Mouse (Mus musculus): ENCODE results near the gene Noc4l.
A peak's percentile ranks its signal among the peaks of the same experiment; 100 is the strongest.

The Noc4l gene

GRCm38 (mm10) chr5:110652719-110653648 lies at the start of gene Noc4l, which contains the start of gene Ddx51:
Gene Noc4l (minus strand): TSS chr5:110653417.
Gene Ddx51 (plus strand): TSS chr5:110653451.
- peak; percentile 96 to 97 for DNase-seq

GRCm38 (mm10) chr5:110698617-110699016 lies 45.4 kb upstream of the Noc4l start:
- no peak for DNase-seq

GRCm38 (mm10) chr5:110682041-110682440 lies 28.8 kb upstream of the Noc4l start:
- no peak for DNase-seq

- DNase-seq, result no peak
These were observed 12.4 kb upstream of the Noc4l start for GRCm38 (mm10) chr5:110665486-110666121.

- no peak for DNase-seq
These were observed 11.6 kb upstream of the Noc4l start for GRCm38 (mm10) chr5:110664750-110665269.

DNA sequence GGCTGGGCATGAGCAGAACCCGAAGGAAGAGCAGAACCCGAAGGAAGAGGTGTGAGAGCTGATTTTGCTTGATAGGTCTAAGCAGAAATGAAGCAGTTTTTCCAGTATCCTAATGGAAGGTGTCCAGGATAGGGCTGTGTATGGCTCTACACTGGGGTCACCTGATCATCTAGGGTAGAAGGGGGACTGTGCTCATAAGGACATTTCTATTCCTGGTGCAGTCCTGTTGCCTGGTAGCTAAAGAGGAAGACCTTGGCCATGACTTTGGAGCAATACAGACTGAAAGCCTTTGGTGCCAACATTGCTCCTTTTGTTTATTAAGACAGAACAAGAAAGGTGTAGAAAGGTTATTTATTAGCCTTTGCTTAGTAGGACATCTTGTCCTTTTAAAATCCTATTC lies 10.8 kb upstream of the Noc4l start:
- DNase-seq, result no peak

DNA sequence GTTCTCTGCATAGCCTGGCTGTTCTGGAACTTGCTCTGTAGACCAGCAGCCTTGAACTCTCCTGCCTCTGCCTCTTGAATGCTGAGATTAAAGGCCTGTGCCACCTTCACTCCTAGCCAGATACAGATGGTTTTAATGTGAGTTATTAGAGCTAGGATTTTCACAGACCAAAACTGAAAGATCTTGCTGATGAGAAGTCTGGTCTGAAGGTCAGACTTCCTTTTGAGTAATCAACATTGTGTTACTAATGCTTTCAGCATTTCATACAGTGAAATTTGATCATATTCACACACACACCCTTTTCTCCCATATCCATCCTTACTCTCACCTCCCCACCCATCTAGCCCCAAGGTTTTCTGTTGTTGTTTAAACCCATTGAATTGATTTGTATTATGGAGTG lies 6.5 kb upstream of the Noc4l start:
- DNase-seq, result no peak

DNA sequence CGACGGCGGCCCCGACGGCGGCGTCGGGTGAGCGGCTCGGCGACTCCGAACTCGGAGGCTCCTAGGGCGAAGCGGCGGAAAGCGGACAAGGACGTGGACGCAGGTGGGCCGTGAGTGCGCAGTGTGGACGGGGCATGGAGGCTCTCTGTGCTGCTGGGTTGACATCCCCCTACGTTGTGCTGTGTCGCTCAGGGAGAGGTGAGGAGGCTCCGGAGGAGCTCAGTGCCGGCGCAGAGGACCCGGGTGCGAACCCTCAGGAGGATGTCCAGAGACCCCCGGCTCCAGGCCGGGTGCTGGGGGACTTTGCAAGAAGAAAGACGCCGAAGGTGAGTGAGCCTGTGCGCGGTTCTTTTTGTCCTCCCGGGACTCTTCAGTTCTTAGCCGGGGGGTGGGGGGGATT lies 469 bp upstream of the Noc4l start:
- no peak for DNase-seq

DNA sequence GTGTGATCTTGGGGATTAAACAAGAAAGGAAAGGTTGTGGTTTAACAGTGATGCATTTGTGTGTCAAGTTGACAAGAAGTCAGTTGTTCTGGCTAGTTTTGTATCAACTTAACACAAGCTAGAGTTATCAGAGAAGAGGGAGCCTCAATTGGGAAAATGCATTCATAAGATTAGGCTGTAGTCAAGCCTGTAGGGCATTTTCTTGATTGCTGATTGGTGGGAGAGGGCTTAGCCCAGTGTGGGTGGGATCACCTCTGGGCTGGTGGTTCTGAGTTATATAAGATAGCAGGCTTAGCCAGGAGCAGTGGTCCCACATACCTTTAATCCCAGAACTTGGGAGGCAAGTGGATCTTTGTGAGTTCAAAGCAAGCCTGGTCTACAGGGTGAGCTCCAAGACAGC lies 6.8 kb downstream of the Noc4l start:
- no peak for DNase-seq

- DNase-seq, result peak; percentile 68 to 74
These were observed 13.8 kb downstream of the Noc4l start for GRCm38 (mm10) chr5:110639459-110639858.

- no peak for DNase-seq
These were observed 14.7 kb downstream of the Noc4l start for GRCm38 (mm10) chr5:110638306-110639074.

DNA sequence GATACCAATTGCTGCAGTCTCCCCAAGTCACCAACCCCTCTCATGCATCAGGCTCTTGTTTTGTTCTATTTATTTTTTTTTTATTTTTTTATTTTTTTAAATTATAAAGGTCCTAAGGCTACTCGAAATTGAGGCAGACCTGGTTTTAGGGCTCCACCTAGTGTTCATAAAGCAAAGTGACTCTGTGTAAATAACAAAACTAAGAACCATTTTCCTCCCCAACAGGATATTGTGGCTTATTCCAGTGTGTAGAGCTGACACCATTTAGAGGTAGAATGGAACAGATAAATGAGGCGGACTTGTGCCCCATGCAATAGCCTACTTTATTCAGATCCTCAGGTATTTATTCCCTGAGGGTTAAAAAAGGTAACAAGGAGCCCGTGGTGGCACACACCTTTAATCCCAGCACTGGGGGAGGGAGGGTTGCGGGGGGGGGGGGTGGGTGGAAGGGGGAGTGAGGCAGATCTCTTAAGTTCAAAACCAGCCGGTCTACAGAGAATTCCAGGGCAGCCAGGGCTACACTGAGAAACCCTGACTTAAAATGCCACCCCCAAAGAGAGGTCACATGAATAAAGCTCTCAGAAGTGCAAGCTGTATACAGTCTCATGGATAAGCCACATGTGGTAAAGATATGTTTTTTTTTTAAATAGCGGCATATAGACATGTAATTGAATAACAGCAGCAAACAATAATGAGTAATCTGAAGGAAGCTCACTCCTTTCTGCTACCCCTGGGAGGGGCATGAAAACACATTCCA lies 17.1 kb downstream of the Noc4l start:
- DNase-seq, result peak in 1 of 2 experiments; percentile 28

DNA sequence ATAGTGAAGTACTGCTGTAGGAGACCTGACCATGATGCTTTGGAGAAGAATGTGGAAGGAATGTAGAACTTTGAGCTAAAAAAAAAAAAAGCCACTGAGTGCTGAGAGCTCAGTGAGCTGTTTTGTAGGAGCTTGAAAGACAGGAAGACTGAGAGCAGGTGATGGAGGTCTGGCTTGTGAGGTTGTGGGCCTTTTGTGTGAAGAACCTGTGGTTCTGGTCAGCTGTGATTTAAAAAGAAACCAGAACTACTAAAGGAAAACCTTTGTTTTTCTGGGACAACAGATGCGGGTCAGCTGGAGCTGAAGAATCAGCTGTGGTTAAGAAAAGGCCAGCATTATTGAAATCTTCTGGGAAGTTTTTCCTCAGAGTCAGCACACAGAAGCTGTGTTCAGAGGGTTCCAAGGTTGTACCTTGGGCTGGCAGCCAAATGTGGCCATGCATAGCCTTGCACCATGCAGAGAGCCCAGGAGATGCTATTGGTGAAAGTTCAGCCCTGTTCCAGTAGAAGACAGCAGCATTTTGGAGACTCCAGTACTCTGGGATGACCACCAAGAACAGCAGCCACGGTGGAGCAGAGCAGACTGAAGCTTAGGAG lies 23.6 kb downstream of the Noc4l start:
- peak; percentile 39 to 46 for DNase-seq

- peak; percentile 33 to 38 for DNase-seq
These were observed 25.1 kb downstream of the Noc4l start for GRCm38 (mm10) chr5:110628156-110628555.

- DNase-seq, result no peak
These were observed 25.9 kb downstream of the Noc4l start for GRCm38 (mm10) chr5:110627351-110627750.

GRCm38 (mm10) chr5:110624319-110624718 lies 28.9 kb downstream of the Noc4l start:
- no peak for DNase-seq

- no peak for DNase-seq
These were observed 34.0 kb downstream of the Noc4l start for GRCm38 (mm10) chr5:110619226-110619625.

DNA sequence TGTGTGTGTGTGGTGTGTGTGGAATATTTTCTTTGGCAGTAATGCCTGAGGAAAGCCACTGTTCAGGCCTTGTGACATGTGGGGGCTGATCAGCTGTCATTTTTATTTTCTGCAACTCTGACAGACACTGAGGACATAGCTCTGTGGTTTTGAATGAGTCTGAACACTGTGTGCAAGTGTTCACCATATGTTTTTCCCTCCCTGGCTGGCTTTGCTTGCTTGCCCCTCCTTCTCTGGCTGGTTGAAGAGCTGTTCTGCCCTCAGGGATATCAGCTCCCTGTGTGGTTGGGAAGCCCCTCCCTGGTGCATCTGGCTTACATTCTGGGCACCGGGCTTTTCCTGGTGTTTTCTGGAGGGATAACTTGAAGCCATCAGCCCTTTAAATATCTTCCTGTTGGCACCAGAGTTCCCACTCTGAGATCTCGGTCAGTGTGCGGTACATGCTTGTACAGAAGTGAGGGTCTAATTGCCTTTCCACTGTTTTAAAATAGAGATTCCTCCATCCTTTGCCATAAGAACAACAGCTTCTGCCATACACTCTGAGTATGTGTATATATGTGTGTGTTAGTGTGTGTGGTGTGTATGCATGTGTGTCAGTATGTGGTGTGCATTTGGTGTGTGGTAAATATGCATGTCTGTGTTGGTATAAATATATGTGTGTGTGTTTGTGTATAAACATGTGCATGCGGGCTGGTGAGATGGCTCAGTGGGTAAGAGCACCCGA lies 41.6 kb downstream of the Noc4l start:
- DNase-seq, result peak; percentile 27 to 34

- no peak for DNase-seq
These were observed 42.7 kb downstream of the Noc4l start for GRCm38 (mm10) chr5:110610484-110610883.

DNA sequence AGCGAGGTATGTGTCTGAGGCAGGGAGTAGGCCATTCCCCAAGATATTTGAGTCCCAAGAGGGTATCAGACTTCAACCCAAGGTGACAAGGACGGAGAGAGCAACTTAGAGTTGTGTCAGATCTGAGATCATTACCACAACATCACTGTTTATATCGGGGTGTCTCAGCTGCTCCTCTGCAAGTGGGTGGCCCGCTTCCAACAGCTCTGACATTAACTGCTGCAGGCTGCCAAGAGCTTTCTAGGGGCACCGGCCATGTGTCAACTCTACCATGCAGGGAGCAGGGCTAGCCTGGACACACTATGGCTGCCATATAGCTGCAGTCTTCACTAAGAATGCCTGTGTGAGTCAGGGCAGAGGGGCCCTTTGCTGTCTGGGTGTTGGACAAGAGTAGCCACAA lies 43.3 kb downstream of the Noc4l start:
- peak; percentile 32 to 39 for DNase-seq

GRCm38 (mm10) chr5:110609425-110609824 lies 43.8 kb downstream of the Noc4l start:
- DNase-seq, result no peak

Measured in cerebellum, postnatal 36 days (tissue).